Mouse (Mus musculus) limb, embryonic 15.5 days (tissue): ENCODE results near the gene Crct1. TPM values are rescaled to one million over a fixed set of nuclear protein-coding genes. Genes with fewer than 3 reads are reported as not detected.

ENCODE experiments used
- ATAC-seq: fragments of 200-750 bp; cut with Nextera tagmentation; 2 replicates; pipeline ENCODE4 v1.8.0; 2017; ENCODE audit warnings: low read depth, moderate TSS enrichment; ENCODE audit not compliant: insufficient number of reproducible peaks, low FRiP score, low TSS enrichment
- H3K27ac ChIP-seq: fragments of 300-500 bp; sonication (generic); 2 replicates; pipeline ENCODE4 v1.5.1; 2015; ENCODE audit warnings: moderate library complexity, mild to moderate bottlenecking, inconsistent platforms
- H3K27me3 ChIP-seq: fragments of 300-500 bp; sonication (generic); 2 replicates; pipeline ENCODE4 v1.6.1; 2015; ENCODE audit warnings: inconsistent platforms
- H3K36me3 ChIP-seq: fragments of 300-500 bp; sonication (generic); 2 replicates; pipeline ENCODE4 v1.6.1; 2015; ENCODE audit warnings: inconsistent platforms
- H3K4me1 ChIP-seq: fragments of 300-500 bp; sonication (generic); 2 replicates; pipeline ENCODE4 v1.6.1; 2015; ENCODE audit warnings: inconsistent platforms
- H3K4me2 ChIP-seq: fragments of 300-500 bp; sonication (generic); 2 replicates; pipeline ENCODE4 v1.6.1; 2015; ENCODE audit warnings: mild to moderate bottlenecking, inconsistent platforms
- H3K4me3 ChIP-seq: fragments of 300-500 bp; sonication (generic); 2 replicates; pipeline ENCODE4 v1.5.1; 2015; ENCODE audit warnings: mild to moderate bottlenecking, inconsistent platforms
- H3K9ac ChIP-seq: fragments of 300-500 bp; sonication (generic); 2 replicates; pipeline ENCODE4 v1.6.1; 2015; ENCODE audit warnings: inconsistent platforms
- H3K9me3 ChIP-seq: fragments of 300-500 bp; sonication (generic); 2 replicates; pipeline ENCODE4 v1.6.1; 2016; ENCODE audit warnings: inconsistent platforms
- WGBS: fragments of 180-500 bp; shearing (Covaris S2); methylation state at CpG from one replicate; pipeline ENCODE4 v1.1.7; 2015; 5-methylcytosine and 5-hydroxymethylcytosine counted together
- polyA plus RNA-seq: library from polyadenylated mRNA; unstranded; fragments of >200 nt; fragmentation: Nextera tagmentation; extraction: Ambion mirVana; gene quantifications from 2 replicates; pipeline ENCODE4 v1.2.1, GENCODE M21; 2015

Gene Crct1
- polyA plus RNA-seq, 1 experiment from 2014 or later, result 33.4 TPM

- H3K27ac ChIP-seq, result no peak overlapping the region
- H3K36me3 ChIP-seq, result no peaks in the 10 kb centered on the region
- H3K4me3 ChIP-seq, result no peak overlapping the region
- WGBS, result 7% methylated on average over 7 of the region's 7 CpGs
- no peaks in the 10 kb centered on the region for H3K9me3 ChIP-seq
- 0 out of 2 replicates have a peak, but pooled peaks have one; percentile 55 for ATAC-seq
- H3K4me1 ChIP-seq, result no peaks in the 10 kb centered on the region
- H3K9ac ChIP-seq, result no peak overlapping the region
- no peak overlapping the region for H3K4me2 ChIP-seq
- no peaks in the 10 kb centered on the region for H3K27me3 ChIP-seq
Observed at GRCm38 (mm10) chr3:92998691-92999090, 16.8 kb downstream of the Crct1 start.

DNA sequence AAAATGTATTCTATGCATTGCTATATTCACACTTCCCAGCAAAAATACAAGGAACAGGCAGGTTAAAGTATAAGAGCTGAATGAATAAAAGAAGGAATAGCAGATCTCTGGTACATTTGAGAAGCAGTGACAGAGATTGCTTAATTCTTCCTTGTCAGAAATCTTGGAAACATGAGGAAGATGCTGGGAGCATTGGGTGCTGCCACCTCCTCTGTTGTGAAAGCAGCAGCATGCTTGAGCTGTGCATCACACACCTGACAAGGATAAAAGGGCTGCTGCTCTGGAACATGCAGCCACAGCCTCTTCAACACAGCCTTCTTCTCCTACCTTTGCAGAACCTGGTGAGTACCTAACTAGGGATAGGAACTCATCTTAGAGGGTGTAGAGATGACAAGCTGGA lies 23.6 kb downstream of the Crct1 start, which contains the start of gene Lce3f:
TSS of gene Lce3f (plus strand) at position 301 of the 400 bp plus-strand sequence.
- no peaks in the 10 kb centered on the region for H3K27me3 ChIP-seq
- H3K4me3 ChIP-seq, result no peak within 1 kb of the TSS
- H3K9me3 ChIP-seq, result no peaks in the 10 kb centered on the region
- no peak within 1 kb of the TSS for H3K4me2 ChIP-seq
- no peak within 1 kb of the TSS for H3K9ac ChIP-seq
- no peak within 1 kb of the TSS for H3K27ac ChIP-seq
- no peaks in the 10 kb centered on the region for H3K4me1 ChIP-seq
- H3K36me3 ChIP-seq, result no peaks in the 10 kb centered on the region
- no peak for ATAC-seq

GRCm38 (mm10) chr3:92978484-92978883 lies 37.0 kb downstream of the Crct1 start:
- Histone ChIP-seq H3K9ac (no peak overlapping the region), H3K4me2 (no peak overlapping the region), H3K4me3 (no peak overlapping the region), H3K27ac (no peak overlapping the region), H3K27me3 (no peaks in the 10 kb centered on the region), H3K36me3 (no peaks in the 10 kb centered on the region), H3K4me1 (no peaks in the 10 kb centered on the region), H3K9me3 (no peaks in the 10 kb centered on the region)
- WGBS, result 74% methylated on average over 2 of the region's 2 CpGs
- no peak for ATAC-seq

DNA sequence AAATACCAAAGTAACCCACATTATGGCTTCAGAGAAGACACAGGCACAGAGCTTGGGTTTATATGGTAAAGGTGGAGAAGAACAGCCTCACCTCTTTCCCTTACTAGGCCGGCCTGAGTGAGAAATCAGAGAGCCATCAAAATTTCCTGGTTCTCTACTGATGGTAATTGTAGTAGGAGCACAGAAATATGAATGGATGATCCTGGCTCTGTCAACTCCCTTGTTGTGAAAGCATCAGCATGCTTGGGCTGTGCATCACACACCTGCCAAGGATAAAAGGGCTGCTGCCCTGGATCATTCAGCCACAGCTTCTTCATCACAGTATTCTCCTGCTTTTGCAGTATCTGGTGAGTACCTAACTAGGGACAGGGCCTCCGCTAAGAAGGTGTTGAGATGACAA lies 48.7 kb downstream of the Crct1 start, which contains the start of gene Lce3e:
TSS of gene Lce3e (plus strand) at position 301 of the 400 bp plus-strand sequence.
- Histone ChIP-seq H3K4me2 (no peak within 1 kb of the TSS), H3K4me3 (no peak within 1 kb of the TSS), H3K36me3 (no peaks in the 10 kb centered on the region), H3K4me1 (no peaks in the 10 kb centered on the region), H3K27ac (no peak within 1 kb of the TSS), H3K9ac (no peak within 1 kb of the TSS), H3K9me3 (no peaks in the 10 kb centered on the region), H3K27me3 (no peaks in the 10 kb centered on the region)
- no peak for ATAC-seq
- 91% methylated on average over 2 of the region's 2 CpGs for WGBS

Other genes with a start within 250 kb of the Crct1 start
- 2.0 and 6.3 TPM in 2 replicates for gene Lce1i, start 236.8 kb downstream of the Crct1 start, polyA plus RNA-seq
- gene Lce1j, start 225.2 kb downstream of the Crct1 start, polyA plus RNA-seq, result 0.91 and 1.7 TPM in 2 replicates
- gene Lce1k, start 207.8 kb downstream of the Crct1 start, polyA plus RNA-seq, result 1.3 TPM in 1 of 2 replicates, not detected in the other
- 1.2 and 5.7 TPM in 2 replicates for gene Kprp, start 188.4 kb downstream of the Crct1 start, polyA plus RNA-seq
- gene Lce1l, start 164.4 kb downstream of the Crct1 start, polyA plus RNA-seq, result 1.8 and 5.4 TPM in 2 replicates
- gene 2310050C09Rik, start 145.5 kb downstream of the Crct1 start, polyA plus RNA-seq, result 1.1 and 4.7 TPM in 2 replicates
- gene Lce3a, start 89.5 kb downstream of the Crct1 start, polyA plus RNA-seq, result 0.60 TPM in 1 of 2 replicates, not detected in the other
- gene Lce3b, start 82.7 kb downstream of the Crct1 start, polyA plus RNA-seq, result not detected in 2 replicates
- gene Lce3c, start 71.2 kb downstream of the Crct1 start, polyA plus RNA-seq, result 4.7 and 11.3 TPM in 2 replicates
- gene Lce3d, start 58.3 kb downstream of the Crct1 start, polyA plus RNA-seq, result not detected in 2 replicates
- 0.66 TPM in 1 of 2 replicates, not detected in the other for gene Lce3e, start 48.6 kb downstream of the Crct1 start, polyA plus RNA-seq
- gene Lce3f, start 23.5 kb downstream of the Crct1 start, polyA plus RNA-seq, result 58.4 and 77.7 TPM in 2 replicates
- gene Lce1m, start 3.4 kb upstream of the Crct1 start, polyA plus RNA-seq, result 2.3 and 24.6 TPM in 2 replicates
- not detected in 2 replicates for gene Gm4858, start 53.1 kb upstream of the Crct1 start, polyA plus RNA-seq
- 2.9 and 3.1 TPM in 2 replicates for gene Crnn, start 129.1 kb upstream of the Crct1 start, polyA plus RNA-seq
- 0.06 and 0.10 TPM in 2 replicates for gene Flg2, start 181.6 kb upstream of the Crct1 start, polyA plus RNA-seq